Comparison of ENCODE assay signal across 7 mouse cellular contexts in the genomic region with DNA sequence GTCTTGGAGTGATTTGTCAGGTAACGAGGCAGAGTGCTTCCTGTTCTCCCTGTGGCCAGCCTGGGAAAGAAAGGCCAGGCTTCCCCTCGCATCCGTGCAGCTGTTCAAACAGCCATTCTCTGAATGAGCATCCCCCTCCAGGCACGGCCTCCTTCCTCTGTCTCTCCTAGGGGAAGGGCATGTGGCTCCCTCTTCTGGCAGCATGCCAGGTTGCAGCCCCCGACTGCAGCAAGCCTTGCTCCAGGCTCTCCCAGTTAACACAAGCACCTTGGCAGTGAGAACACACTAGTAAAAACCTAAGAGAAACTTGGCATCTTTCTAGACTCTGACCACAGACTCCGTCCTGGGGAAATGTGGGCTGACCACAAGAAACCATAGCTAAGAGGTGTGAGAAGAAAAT. TPM values are rescaled to one million over a fixed set of nuclear protein-coding genes. Genes with fewer than 3 reads are reported as not detected.
DNase-seq lines count a peak whose midpoint lies in the region; ATAC-seq and TF ChIP-seq lines count a peak whose summit lies in the region.

No protein-coding gene starts in this region.

- peaks cover 26% of the 10 kb centered on the region for H3K4me1 ChIP-seq in G1E (ENCODE audit: insufficient read depth, low read depth, low read length)
- peaks cover 33% of the 10 kb centered on the region for H3K4me1 ChIP-seq in embryonic facial prominence, embryonic 15.5 days
- peaks cover 6% of the 10 kb centered on the region; the same call in 1 of the 2 replicates for H3K4me1 ChIP-seq in stomach, embryonic 14.5 days (ENCODE audit: control insufficient read depth, insufficient read depth, low read length)

- H3K9ac ChIP-seq in embryonic facial prominence, embryonic 15.5 days = no peak overlapping the region
- no peak overlapping the region for H3K9ac ChIP-seq in stomach, embryonic 14.5 days (replicated peaks; ENCODE audit: low read depth, low read length)

- peak; percentile 28; the same call in 1 of the 2 replicates for ATAC-seq in G1E (ENCODE audit: extremely low read depth, insufficient number of reproducible peaks, low FRiP score, poor library complexity, severe bottlenecking)
- peak; percentile 43 for ATAC-seq in embryonic facial prominence, embryonic 15.5 days (ENCODE audit: insufficient number of reproducible peaks, low FRiP score, low TSS enrichment, low read depth)
- ATAC-seq in stomach, embryonic 14.5 days (ENCODE audit: insufficient number of reproducible peaks, insufficient read depth, low FRiP score, low read depth) = peak; percentile 69; the same call in 1 of the 2 replicates

- no peak overlapping the region for H3K4me3 ChIP-seq in G1E (ENCODE audit: low read depth, low read length)
- H3K4me3 ChIP-seq in embryonic facial prominence, embryonic 15.5 days (replicated peaks) = no peak overlapping the region
- no peak overlapping the region for H3K4me3 ChIP-seq in stomach, embryonic 14.5 days (ENCODE audit: low read depth, low read length)

- no peak overlapping the region for H3K4me2 ChIP-seq in embryonic facial prominence, embryonic 15.5 days (replicated peaks)
- H3K4me2 ChIP-seq in stomach, embryonic 14.5 days (replicated peaks; ENCODE audit: low read depth, low read length) = no peak overlapping the region

- no peaks in the 10 kb centered on the region for H3K9me3 ChIP-seq in G1E (replicated peaks)
- no peaks in the 10 kb centered on the region for H3K9me3 ChIP-seq in embryonic facial prominence, embryonic 15.5 days (replicated peaks)
- H3K9me3 ChIP-seq in stomach, embryonic 14.5 days (ENCODE audit: control insufficient read depth, low read depth, low read length) = no peaks in the 10 kb centered on the region

- no peaks in the 10 kb centered on the region for H3K27me3 ChIP-seq in G1E (ENCODE audit: insufficient read depth, low read length)
- no peaks in the 10 kb centered on the region for H3K27me3 ChIP-seq in embryonic facial prominence, embryonic 15.5 days
- no peaks in the 10 kb centered on the region for H3K27me3 ChIP-seq in stomach, embryonic 14.5 days (ENCODE audit: control insufficient read depth, insufficient read depth, low read length)

- H3K27ac ChIP-seq in embryonic facial prominence, embryonic 15.5 days (replicated peaks) = no peak overlapping the region
- H3K27ac ChIP-seq in stomach, embryonic 14.5 days (ENCODE audit: low read length) = peak overlapping the region; percentile 30; the same call in 1 of the 2 replicates

- H3K36me3 ChIP-seq in G1E (replicated peaks) = peaks cover 96% of the 10 kb centered on the region
- peaks cover 72% of the 10 kb centered on the region for H3K36me3 ChIP-seq in embryonic facial prominence, embryonic 15.5 days
- peaks cover 65% of the 10 kb centered on the region for H3K36me3 ChIP-seq in stomach, embryonic 14.5 days (ENCODE audit: control insufficient read depth, insufficient read depth, low read length)

- peak; percentile 90 for TF ChIP-seq CTCF in G1E (IDR thresholded peaks at IDR 0.05; ENCODE audit: low read depth, low read length)

- DNase-seq in B cell, adult 2 months = peak; percentile 79 to 80
- DNase-seq in G1E (ENCODE audit: low spot score) = peak; percentile 57
- DNase-seq in hindlimb bud, embryonic 11.5 days (ENCODE audit: extremely low spot score, low read depth, low spot score) = peak; percentile 58
- DNase-seq in left cerebral cortex, postnatal 4 days = peak; percentile 76
- peak; percentile 18 to 37 for DNase-seq in monocyte, adult 2 months (ENCODE audit: low read depth in 1 of 2, low spot score in 2 of 2)

- WGBS in embryonic facial prominence, embryonic 15.5 days = 12% methylated on average over 6 of the region's 6 CpGs
- 15% methylated on average over 6 of the region's 6 CpGs for WGBS in stomach, embryonic 14.5 days

- intact Hi-C loops in left cerebral cortex, postnatal 4 days (cut with DNase I) = no loop called here

RNA-seq across cellular contexts. Expression of a gene that starts 9.6 kb away (rescaled TPM):
- 46.6 and 50.0 TPM in 2 replicates for total RNA-seq in G1E (2014; fragmentation: Nextera tagmentation)
- 111 and 115 TPM in 2 replicates for total RNA-seq in G1E (2017)
- 35.9 and 44.0 TPM in 2 replicates for polyA plus RNA-seq in G1E (2012)
- 162 and 186 TPM in 2 replicates for polyA plus RNA-seq in embryonic facial prominence, embryonic 15.5 days (2015; fragmentation: Nextera tagmentation; extraction: Ambion mirVana)
- 100 to 1,000 TPM in 1 of 2 experiments, 10 to 100 TPM in 1; 96.0 to 104 TPM for total RNA-seq in left cerebral cortex, postnatal 4 days (2021)
- 224 and 239 TPM in 2 replicates for polyA plus RNA-seq in stomach, embryonic 14.5 days (2014; fragmentation: Nextera tagmentation; extraction: Ambion mirVana)

RNA-seq across cellular contexts. Expression of a gene that starts 36.2 kb away (rescaled TPM):
- total RNA-seq in G1E (2014; fragmentation: Nextera tagmentation) (259 and 261 TPM in 2 replicates), G1E (2017) (46.4 and 57.0 TPM in 2 replicates)
- polyA plus RNA-seq in G1E (2012) = 177 and 180 TPM in 2 replicates
- 25.6 and 26.7 TPM in 2 replicates for polyA plus RNA-seq in embryonic facial prominence, embryonic 15.5 days (2015; fragmentation: Nextera tagmentation; extraction: Ambion mirVana)
- 10 to 100 TPM; 50.8 to 53.1 TPM for total RNA-seq in left cerebral cortex, postnatal 4 days (2021)
- polyA plus RNA-seq in stomach, embryonic 14.5 days (2014; fragmentation: Nextera tagmentation; extraction: Ambion mirVana) = 11.7 and 13.9 TPM in 2 replicates

RNA-seq across cellular contexts. Expression of a gene that starts 47.1 kb away (rescaled TPM):
- total RNA-seq in G1E (2014; fragmentation: Nextera tagmentation) = 28.1 and 30.8 TPM in 2 replicates
- 8.5 and 9.0 TPM in 2 replicates for total RNA-seq in G1E (2017)
- polyA plus RNA-seq in G1E (2012) = 0.02 TPM in 1 of 2 replicates, not detected in the other
- polyA plus RNA-seq in embryonic facial prominence, embryonic 15.5 days (2015; fragmentation: Nextera tagmentation; extraction: Ambion mirVana) = 1.2 and 1.6 TPM in 2 replicates
- total RNA-seq in left cerebral cortex, postnatal 4 days (2021) = 1 to 10 TPM; 1.8 to 2.2 TPM
- polyA plus RNA-seq in stomach, embryonic 14.5 days (2014; fragmentation: Nextera tagmentation; extraction: Ambion mirVana) = 2.3 and 2.5 TPM in 2 replicates

Comparison
In these comparisons a context has a peak if more than half of its experiments do, and no peak if none do; other contexts are left out.
1. DNase-seq: peak in every context shown above with its lines; median percentile 80 in B cell, adult 2 months; 76 in left cerebral cortex, postnatal 4 days; 58 in hindlimb bud, embryonic 11.5 days; 57 in G1E; 28 in monocyte, adult 2 months.